Mouse (Mus musculus) spleen, adult 2 months (tissue): ENCODE measurements around the gene Prss53.

Source experiments
- CTCF ChIP-seq: fragments of 200-500 bp; IDR thresholded peaks from 2 replicates; pipeline ENCODE4 v1.5.1; 2011; ENCODE audit warnings: mild to moderate bottlenecking, inconsistent platforms; ENCODE audit not compliant: insufficient read depth, insufficient read length, insufficient replicate concordance; ENCODE audit errors: extremely low read depth
- POLR2A ChIP-seq: fragments of 200-500 bp; IDR thresholded peaks from 2 replicates; pipeline ENCODE4 v1.6.1; 2011; ENCODE audit warnings: low read depth, low read length, inconsistent platforms

DNA sequence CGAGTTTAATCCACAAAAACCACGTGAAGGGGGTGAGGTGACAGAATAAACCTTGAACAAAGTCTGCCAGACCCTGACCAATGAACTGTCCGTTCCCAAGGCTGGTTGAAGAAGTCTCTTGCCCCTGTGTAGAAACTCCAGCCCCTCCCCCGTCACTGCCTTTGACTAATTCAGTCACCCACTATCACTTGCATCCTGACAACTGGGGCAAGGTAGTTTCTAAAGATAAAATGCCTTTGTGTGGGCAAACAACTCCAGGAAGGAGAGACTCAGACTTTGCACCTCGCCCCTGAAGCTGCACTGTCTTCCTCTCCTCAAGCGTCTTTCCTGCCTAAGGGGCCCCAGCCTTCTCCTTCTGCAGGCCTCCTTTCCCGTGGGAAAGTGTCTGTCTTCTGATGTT is 9.2 kb upstream of the Prss53 start:
- TF ChIP-seq POLR2A (no peak), CTCF (no peak)
